ENCODE assay signal across 17 mouse cellular contexts in the genomic region with DNA sequence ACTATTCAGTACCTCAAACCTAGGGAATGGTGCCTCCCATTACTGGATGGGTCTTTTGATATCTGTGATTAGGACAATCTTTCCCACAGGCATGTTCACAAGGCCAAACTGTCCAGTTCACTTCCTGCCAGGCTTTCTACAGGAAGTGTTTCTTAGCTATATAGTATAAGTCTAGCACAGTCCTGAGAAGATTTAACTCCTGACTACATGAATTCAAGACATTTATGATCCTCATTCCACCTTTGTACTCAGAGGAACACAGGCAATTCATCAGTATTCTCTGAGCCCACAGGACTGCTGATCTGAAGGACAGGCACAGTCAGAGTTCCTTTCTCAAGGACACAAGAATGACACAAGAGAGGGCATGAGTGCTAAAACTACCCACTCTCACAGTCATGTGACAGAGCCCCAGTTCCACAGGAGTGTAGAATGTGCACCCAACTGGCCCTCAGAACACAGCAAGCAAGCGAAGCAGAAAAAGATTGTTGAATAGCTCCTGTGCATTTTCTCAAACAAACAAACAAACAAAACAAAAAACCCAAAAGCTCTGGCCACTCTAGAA.
"Had no signal": no experiment of that assay in that cellular context is flagged by ENCODE, and none has a peak within 500 bp of the region (broad histone marks: within the 10 kb centered on the region; RNA-seq: fewer than 3 reads in every experiment).

No protein-coding gene starts in this region.

- H3K36me3 ChIP-seq: lung, embryonic 15.5 days; midbrain, embryonic 12.5 days; neural tube, embryonic 12.5 days; stomach, embryonic 15.5 days had no signal

- H3K4me1 ChIP-seq: lung, embryonic 15.5 days; midbrain, embryonic 12.5 days; neural tube, embryonic 12.5 days; stomach, embryonic 15.5 days had no signal

- ATAC-seq: liver, postnatal 0 days; lung, postnatal 0 days had no signal

- H3K27me3 ChIP-seq: lung, embryonic 15.5 days; megakaryocyte, embryonic 14.5 days; midbrain, embryonic 12.5 days; neural tube, embryonic 12.5 days; stomach, embryonic 15.5 days had no signal

- H3K4me2 ChIP-seq: lung, embryonic 15.5 days; midbrain, embryonic 12.5 days; neural tube, embryonic 12.5 days; stomach, embryonic 15.5 days had no signal

- H3K9ac ChIP-seq: liver, postnatal 0 days; lung, embryonic 15.5 days; midbrain, embryonic 12.5 days; neural tube, embryonic 12.5 days; stomach, embryonic 15.5 days had no signal

- H3K27ac ChIP-seq: lung, embryonic 15.5 days; macrophage; midbrain, embryonic 12.5 days; neural tube, embryonic 12.5 days; stomach, embryonic 15.5 days; stomach, postnatal 0 days had no signal

- H3K9me3 ChIP-seq: lung, embryonic 15.5 days; midbrain, embryonic 12.5 days; neural tube, embryonic 12.5 days; stomach, embryonic 15.5 days had no signal

- DNase-seq: liver, postnatal 0 days; lung, adult 2 months; lung, postnatal 14 days; lung, postnatal 36 days; midbrain, embryonic 14.5 days; right cerebral cortex, postnatal 14 days; thymus, adult 2 months; thymus, postnatal 25 days; thymus, postnatal 4 days had no signal

- H3K4me3 ChIP-seq: lung, embryonic 15.5 days; megakaryocyte, embryonic 14.5 days; midbrain, embryonic 12.5 days; neural tube, embryonic 12.5 days; stomach, embryonic 15.5 days had no signal
